Mouse (Mus musculus) v-Abl transformed pro-B cells (cell line): ENCODE measurements around the gene Aurkaip1.

Source experiments
- in situ Hi-C, 2 experiments: fragments of 400-800 bp; cut with MboI; formaldehyde crosslinking; loops; one replicate each; pipeline ENCODE4 v1.15.1; 2025; ENCODE audit not compliant: unreplicated experiment in 2 of 2

Gene Aurkaip1

DNA sequence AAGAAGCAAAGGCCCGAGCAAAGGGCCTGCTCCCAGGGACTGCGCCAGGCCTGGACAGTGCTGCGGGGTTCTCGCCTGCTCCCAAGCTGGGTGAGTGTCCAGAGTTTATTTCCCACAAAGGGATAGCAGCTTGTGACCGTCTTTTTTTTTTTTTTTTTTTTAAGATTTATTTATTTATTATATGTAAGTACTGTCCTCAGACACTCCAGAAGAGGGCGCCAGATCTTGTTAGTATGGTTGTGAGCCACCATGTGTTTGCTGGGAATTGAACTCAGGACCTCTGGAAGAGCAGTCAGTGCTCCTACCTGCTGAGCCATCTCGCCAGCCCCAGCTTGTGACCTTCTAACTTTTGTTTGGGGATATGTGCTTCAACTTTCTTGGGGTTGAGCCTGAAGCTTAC lies 10.0 kb upstream of the Aurkaip1 start:
- in situ Hi-C loops: loop anchor here in 1 of 2 experiments (25.0 kb wide), 1 partner anchor 734 kb away; the partner anchor contains the start of genes Morn1 and Rer1

DNA sequence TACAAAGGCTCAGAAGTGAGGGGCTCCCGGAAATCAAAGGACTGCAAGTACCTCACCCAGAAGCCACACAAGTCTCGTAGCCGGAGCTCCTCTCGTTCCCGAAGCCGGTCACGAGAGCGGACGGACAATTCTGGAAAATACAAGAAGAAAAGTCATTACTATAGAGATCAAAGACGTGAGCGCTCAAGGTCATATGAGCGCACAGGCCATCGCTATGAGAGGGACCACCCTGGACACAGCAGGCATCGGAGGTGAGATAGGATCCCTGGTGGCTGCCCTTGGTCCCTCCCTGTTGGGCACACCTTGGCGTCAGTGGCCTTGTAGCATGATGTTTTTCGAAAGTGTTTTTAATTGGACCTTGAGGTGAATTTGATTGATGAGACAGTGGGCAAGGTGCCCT lies 7.6 kb upstream of the Aurkaip1 start:
- in situ Hi-C loops: loop anchor here in 1 of 2 experiments (25.0 kb wide), 1 partner anchor 736 kb away; the partner anchor contains the start of genes Morn1 and Rer1

DNA sequence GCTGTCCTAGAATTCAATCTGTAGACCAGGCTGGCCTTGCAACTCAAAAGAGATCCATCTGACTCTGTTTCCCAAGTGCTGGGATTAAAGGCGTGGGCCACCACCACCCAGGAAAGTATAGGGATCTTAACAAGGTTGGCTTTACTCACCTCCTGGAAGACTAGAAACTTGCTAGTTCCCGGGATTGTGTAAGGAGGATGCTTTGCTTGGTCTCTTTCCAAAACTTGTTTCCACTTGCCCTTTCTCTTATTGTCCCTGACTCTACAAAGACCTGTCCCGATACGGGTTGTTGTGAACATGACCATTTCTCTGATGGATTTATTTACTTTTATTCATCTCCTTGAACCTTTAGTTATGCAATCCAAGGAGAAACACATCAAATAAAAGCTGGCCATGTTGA lies 1.2 kb upstream of the Aurkaip1 start:
- in situ Hi-C loops: loop anchor here (5.0 to 10.0 kb wide), 2 partner anchors 115 to 117 kb away; partner anchors contain the start of gene Ube2j2 (in 1 of the 2)

- in situ Hi-C loops: loop anchor here (5.0 to 10.0 kb wide), 2 partner anchors 114 to 117 kb away; partner anchors contain the start of gene Ube2j2 (in 1 of the 2)
These were observed 476 bp upstream of the Aurkaip1 start for GRCm38 (mm10) chr4:155830596-155830995.

GRCm38 (mm10) chr4:155831831-155832230 lies 759 bp downstream of the Aurkaip1 start:
- in situ Hi-C loops: loop anchor here (5.0 to 10.0 kb wide), 2 partner anchors 113 to 115 kb away; partner anchors contain the start of gene Ube2j2 (in 1 of the 2)

GRCm38 (mm10) chr4:155832321-155832720 lies 1.2 kb downstream of the Aurkaip1 start:
- in situ Hi-C loops: loop anchor here (5.0 to 10.0 kb wide), 2 partner anchors 112 to 115 kb away; partner anchors contain the start of gene Ube2j2 (in 1 of the 2)

GRCm38 (mm10) chr4:155833234-155833633 lies 2.2 kb downstream of the Aurkaip1 start:
- in situ Hi-C loops: loop anchor here (5.0 to 10.0 kb wide), 2 partner anchors 112 to 114 kb away; partner anchors contain the start of gene Ube2j2 (in 1 of the 2)

GRCm38 (mm10) chr4:155833836-155834235 lies 2.8 kb downstream of the Aurkaip1 start:
- in situ Hi-C loops: loop anchor here (5.0 to 10.0 kb wide), 2 partner anchors 111 to 113 kb away; partner anchors contain the start of gene Ube2j2 (in 1 of the 2)

DNA sequence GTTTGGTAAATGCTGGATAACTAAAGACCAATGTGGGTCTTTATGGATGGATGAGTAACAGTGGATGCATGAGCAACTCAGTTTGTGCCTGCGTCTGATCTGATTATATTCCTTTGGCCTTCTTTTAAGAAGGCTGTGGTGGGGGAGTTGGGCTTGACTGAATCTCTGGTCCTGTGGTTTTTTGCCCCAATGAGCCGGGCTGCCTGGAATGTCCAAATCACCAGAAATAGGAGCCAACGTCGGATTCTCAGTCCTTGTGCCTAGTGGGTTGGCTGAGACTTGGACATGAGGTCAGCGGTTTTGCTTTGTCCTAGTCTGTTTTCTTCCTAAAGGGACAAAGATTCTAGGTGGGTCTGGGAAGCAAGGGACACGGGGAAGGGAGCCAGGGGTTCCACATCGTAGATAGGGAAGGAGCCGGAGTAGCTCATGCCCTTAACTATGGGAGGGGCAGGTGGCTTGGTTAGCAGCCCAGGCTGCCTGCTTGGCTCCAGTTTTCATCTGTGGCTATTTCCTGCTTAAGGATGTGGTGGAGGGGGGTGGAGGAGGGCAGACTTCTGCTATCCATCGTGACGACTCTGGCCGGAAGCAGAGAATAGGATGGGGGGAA lies 6.4 kb downstream of the Aurkaip1 start:
- in situ Hi-C loops: loop anchor here in 1 of 2 experiments (10.0 kb wide), 1 partner anchor 107 kb away; the partner anchor contains the start of gene Ube2j2

- in situ Hi-C loops: loop anchor here in 1 of 2 experiments (10.0 kb wide), 1 partner anchor 106 kb away; the partner anchor contains the start of gene Ube2j2
These were observed 7.4 kb downstream of the Aurkaip1 start for GRCm38 (mm10) chr4:155838187-155839153.

DNA sequence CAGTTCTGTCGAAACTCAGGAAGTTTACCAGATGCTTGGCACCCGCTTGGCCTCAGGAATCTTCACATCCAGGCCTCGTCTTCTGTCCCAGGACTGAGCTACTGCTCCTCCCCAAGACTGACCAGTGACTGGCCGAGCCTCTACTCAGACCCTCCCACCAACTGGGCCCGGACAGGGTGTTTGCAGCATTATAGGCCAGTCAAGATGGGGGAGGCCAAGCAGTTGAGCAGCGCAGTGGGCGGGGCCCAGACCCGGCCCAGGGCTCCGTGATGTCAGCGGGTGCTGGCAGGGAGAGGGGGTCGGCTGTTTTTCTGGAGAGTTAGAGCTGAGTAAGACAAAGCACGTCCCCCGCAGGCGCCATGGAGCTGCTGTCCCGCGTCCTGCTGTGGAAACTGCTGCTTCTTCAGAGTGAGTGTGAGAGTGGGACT lies 8.4 kb downstream of the Aurkaip1 start, which contains the start of gene Mxra8:
Mxra8 (plus strand) TSS at position 198 of the 428 bp plus-strand sequence.
- in situ Hi-C loops: loop anchor here in 1 of 2 experiments (10.0 kb wide), 1 partner anchor 105 kb away; the partner anchor contains the start of gene Ube2j2

- in situ Hi-C loops: no loop called here
These were observed 9.3 kb downstream of the Aurkaip1 start for GRCm38 (mm10) chr4:155840076-155841002.

GRCm38 (mm10) chr4:155841003-155841454 lies 10.0 kb downstream of the Aurkaip1 start:
- in situ Hi-C loops: no loop called here

DNA sequence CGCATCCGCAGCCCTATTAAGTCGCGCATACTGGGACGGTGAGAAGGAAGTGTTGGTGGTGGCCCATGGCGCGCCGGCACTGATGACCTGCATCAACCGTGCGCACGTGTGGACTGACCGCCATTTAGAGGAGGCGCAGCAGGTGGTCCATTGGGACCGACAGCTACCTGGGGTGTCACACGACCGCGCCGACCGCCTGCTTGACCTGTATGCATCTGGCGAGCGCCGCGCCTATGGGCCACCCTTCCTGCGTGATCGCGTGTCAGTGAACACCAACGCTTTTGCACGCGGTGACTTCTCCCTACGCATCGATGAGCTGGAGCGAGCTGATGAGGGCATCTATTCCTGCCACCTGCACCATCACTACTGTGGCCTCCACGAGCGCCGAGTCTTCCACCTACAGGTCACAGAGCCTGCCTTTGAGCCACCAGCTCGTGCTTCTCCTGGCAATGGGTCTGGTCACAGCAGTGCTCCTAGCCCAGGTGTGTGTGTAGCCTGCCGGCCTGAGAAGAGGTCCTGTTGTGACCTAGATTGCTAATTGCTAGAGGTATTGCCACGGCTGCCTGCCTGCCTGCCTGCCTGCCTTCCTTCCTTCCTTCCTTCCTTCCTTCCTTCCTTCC lies 10.7 kb downstream of the Aurkaip1 start:
- in situ Hi-C loops: no loop called here

DNA sequence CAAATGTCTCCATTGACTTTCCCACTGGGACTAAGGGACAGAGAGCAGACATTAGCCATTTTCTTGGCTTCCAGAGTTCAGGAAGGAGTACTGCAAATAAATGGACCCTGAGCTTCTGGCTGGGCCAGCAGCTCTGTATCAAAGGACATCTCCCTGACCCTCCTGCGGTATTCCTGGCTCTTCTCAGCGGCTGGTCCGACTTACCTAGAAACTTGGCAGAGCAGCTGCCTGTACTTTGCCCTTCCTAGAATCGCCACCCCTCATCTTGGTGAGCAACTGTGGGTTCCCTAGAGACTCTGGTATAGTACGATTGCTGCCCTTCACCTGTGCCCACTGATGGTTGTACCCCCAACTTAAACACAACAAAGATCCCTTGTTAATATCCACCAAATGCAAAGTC lies 12.2 kb downstream of the Aurkaip1 start:
- in situ Hi-C loops: no loop called here

DNA sequence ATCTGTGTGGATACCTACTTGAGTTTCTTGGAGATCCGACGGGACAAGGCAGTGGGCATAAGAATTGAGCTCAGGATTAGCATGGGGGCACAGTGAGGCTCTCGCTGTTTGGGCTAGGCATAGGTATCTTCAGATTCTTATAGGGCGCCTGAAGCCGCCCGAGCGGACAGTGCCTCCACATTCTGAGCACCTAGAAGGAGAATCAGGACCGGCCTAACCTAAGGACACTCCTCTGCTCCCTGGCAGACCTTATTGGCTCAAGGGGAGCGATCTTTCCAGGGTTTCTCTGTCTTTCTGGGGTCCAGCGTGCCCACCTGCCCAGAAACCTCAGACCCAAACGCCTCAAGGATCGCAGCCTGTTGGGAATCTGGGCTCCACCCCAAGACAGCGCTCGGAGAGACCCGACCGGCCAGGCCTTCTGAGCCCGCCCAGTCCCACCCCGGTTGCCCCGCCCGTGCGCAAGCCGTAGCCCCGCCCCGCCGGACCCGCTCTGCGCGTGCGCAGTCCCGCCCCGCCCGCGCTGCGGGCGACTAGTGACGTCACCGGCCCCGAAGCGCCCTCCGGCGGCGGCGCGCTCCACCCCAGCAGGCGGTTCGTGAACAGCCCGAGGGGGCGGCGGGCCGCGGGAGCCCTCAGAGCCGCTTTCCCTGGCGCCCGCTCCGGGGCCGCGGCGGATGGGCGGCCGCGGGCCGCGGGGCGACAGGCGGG lies 16.0 kb downstream of the Aurkaip1 start, which contains the start of gene Dvl1:
Dvl1 (plus strand) TSS at position 532 of the 708 bp plus-strand sequence.
- in situ Hi-C loops: no loop called here

GRCm38 (mm10) chr4:155847591-155848352 lies 16.7 kb downstream of the Aurkaip1 start:
- in situ Hi-C loops: no loop called here
